Mouse (Mus musculus) thymus, adult 2 months (tissue): ENCODE data around the gene Zfand6. TPM values are rescaled to one million over a fixed set of nuclear protein-coding genes. Genes with fewer than 3 reads are reported as not detected.
A peak's percentile ranks its signal among the peaks of the same experiment; 100 is the strongest.

Experiments
- DNase-seq: peaks from one replicate; pipeline ENCODE4 v3.0.0; 2021
- H3K27ac ChIP-seq: fragments of 200-500 bp; 2 replicates; pipeline ENCODE4 v1.5.1; 2012; ENCODE audit warnings: low read length, control low read depth; ENCODE audit not compliant: control insufficient read depth, insufficient read depth
- H3K27me3 ChIP-seq: fragments of 200-500 bp; 2 replicates; pipeline ENCODE4 v1.6.1; 2012; ENCODE audit warnings: mild to moderate bottlenecking, low read length, moderate library complexity, mixed read lengths; ENCODE audit not compliant: control insufficient read depth, insufficient read depth
- H3K36me3 ChIP-seq: fragments of 200-500 bp; 2 replicates; pipeline ENCODE4 v1.6.1; 2012; ENCODE audit warnings: mild to moderate bottlenecking, low read length, moderate library complexity; ENCODE audit not compliant: control insufficient read depth, insufficient read depth
- H3K4me1 ChIP-seq: fragments of 200-500 bp; replicated peaks from 2 replicates; pipeline ENCODE4 v1.6.1; 2012; ENCODE audit warnings: low read length; ENCODE audit not compliant: control insufficient read depth, insufficient read depth
- H3K4me3 ChIP-seq: fragments of 200-500 bp; 2 replicates; pipeline ENCODE4 v1.5.1; 2012; ENCODE audit warnings: mild to moderate bottlenecking, low read length, control low read depth, moderate library complexity; ENCODE audit not compliant: control insufficient read depth, insufficient read depth
- CTCF ChIP-seq: fragments of 200-500 bp; IDR thresholded peaks from 2 replicates; pipeline ENCODE4 v1.5.1; 2012; ENCODE audit warnings: mild to moderate bottlenecking, control low read depth, low read length, moderate library complexity, borderline replicate concordance; ENCODE audit not compliant: control insufficient read depth, poor library complexity, insufficient read depth; ENCODE audit errors: extremely low read depth
- POLR2A ChIP-seq: fragments of 200-500 bp; IDR thresholded peaks from 2 replicates; pipeline ENCODE4 v1.6.1; 2012; ENCODE audit warnings: mild to moderate bottlenecking, low read length, control low read depth, moderate library complexity; ENCODE audit not compliant: control insufficient read depth, poor library complexity, insufficient read depth; ENCODE audit errors: extremely low read depth
- WGBS: fragments of 180-500 bp; shearing (Covaris S2); methylation state at CpG from one replicate; pipeline ENCODE4 v1.1.7; 2018; 5-methylcytosine and 5-hydroxymethylcytosine counted together
- polyA plus RNA-seq: library from polyadenylated mRNA; depleted of rRNA; stranded (reverse); fragments of >200 nt; gene quantifications from 2 replicates; pipeline ENCODE4 v1.2.3, GENCODE M21; 2012

Zfand6 gene
- polyA plus RNA-seq, 1 experiment, result 96.2 TPM

- no peaks in the 10 kb centered on the region for H3K4me1 ChIP-seq
- no peaks in the 10 kb centered on the region for H3K27me3 ChIP-seq
- no peaks in the 10 kb centered on the region for H3K36me3 ChIP-seq
- 97% methylated on average over 2 of the region's 2 CpGs for WGBS
- H3K4me3 ChIP-seq, result no peak overlapping the region
- TF ChIP-seq POLR2A (no peak), CTCF (no peak)
- peak overlapping the region; percentile 47; the same call in 1 of the 2 replicates for H3K27ac ChIP-seq
- DNase-seq, result no peak
These were observed 37.8 kb downstream of the Zfand6 start for GRCm38 (mm10) chr7:84651987-84652321.

GRCm38 (mm10) chr7:84651303-84651986 lies 38.3 kb downstream of the Zfand6 start:
- 98% methylated on average over 4 of the region's 4 CpGs for WGBS
- no peaks in the 10 kb centered on the region for H3K27me3 ChIP-seq
- H3K4me3 ChIP-seq, result no peak overlapping the region
- TF ChIP-seq CTCF (no peak), POLR2A (no peak)
- H3K36me3 ChIP-seq, result no peaks in the 10 kb centered on the region
- H3K27ac ChIP-seq, result no peak overlapping the region
- H3K4me1 ChIP-seq, result no peaks in the 10 kb centered on the region
- DNase-seq, result no peak

- TF ChIP-seq POLR2A (no peak), CTCF (no peak)
- DNase-seq, result no peak
These were observed 40.7 kb downstream of the Zfand6 start for GRCm38 (mm10) chr7:84649016-84649415.

GRCm38 (mm10) chr7:84646256-84646655 lies 43.5 kb downstream of the Zfand6 start:
- H3K4me1 ChIP-seq, result no peaks in the 10 kb centered on the region
- WGBS, result 94% methylated on average over 1 of the region's 1 CpGs
- no peaks in the 10 kb centered on the region for H3K27me3 ChIP-seq
- no peak for TF ChIP-seq POLR2A
- no peak for TF ChIP-seq CTCF
- DNase-seq, result no peak
- no peak overlapping the region for H3K4me3 ChIP-seq
- H3K27ac ChIP-seq, result no peak overlapping the region
- H3K36me3 ChIP-seq, result no peaks in the 10 kb centered on the region

More at GRCm38 (mm10) chr7:84649016-84649415, 40.7 kb downstream of the Zfand6 start:
- WGBS, result 96% methylated on average over 2 of the region's 2 CpGs
- H3K4me1 ChIP-seq, result no peaks in the 10 kb centered on the region
- H3K27me3 ChIP-seq, result no peaks in the 10 kb centered on the region
- no peak overlapping the region for H3K4me3 ChIP-seq
- H3K27ac ChIP-seq, result no peak overlapping the region
- H3K36me3 ChIP-seq, result no peaks in the 10 kb centered on the region

GRCm38 (mm10) chr7:84643270-84643998 lies 46.3 kb downstream of the Zfand6 start:
- Histone ChIP-seq H3K36me3 (no peaks in the 10 kb centered on the region), H3K4me1 (no peaks in the 10 kb centered on the region), H3K4me3 (no peak overlapping the region), H3K27me3 (no peaks in the 10 kb centered on the region), H3K27ac (no peak overlapping the region)
- no peak for TF ChIP-seq POLR2A
- no peak for TF ChIP-seq CTCF
- DNase-seq, result no peak
- 97% methylated on average over 6 of the region's 6 CpGs for WGBS

GRCm38 (mm10) chr7:84642159-84642928 lies 47.4 kb downstream of the Zfand6 start:
- Histone ChIP-seq H3K4me3 (no peak overlapping the region), H3K27ac (no peak overlapping the region), H3K4me1 (no peaks in the 10 kb centered on the region), H3K36me3 (no peaks in the 10 kb centered on the region), H3K27me3 (no peaks in the 10 kb centered on the region)
- WGBS, result 93% methylated on average over 6 of the region's 6 CpGs
- no peak for DNase-seq
- no peak for TF ChIP-seq CTCF
- TF ChIP-seq POLR2A, result no peak
